Mouse (Mus musculus) retina, adult 2 months (tissue): ENCODE measurements at regions not wholly inside any gene's neighbourhood (a gene's known extent, or its start where the extent isn't known, plus 50 kb on each side); places are given as distances from the start of the nearest gene placed in this dataset.
"Not testable (repeated sequence)": the region's sequence is repeated elsewhere in the genome, so short reads cannot be mapped to it uniquely, and the experiment has no call there.

Source experiments
- DNase-seq: peaks from one replicate; pipeline ENCODE4 v3.0.0-alpha.2; 2012; ENCODE audit warnings: low read depth, low spot score

GRCm38 (mm10) chr15:53984006-53984405, 99.3 kb downstream of the Gm7489 start:
- DNase-seq: not testable (repeated sequence)

GRCm38 (mm10) chr15:53989888-53990287, 105.2 kb downstream of the Gm7489 start:
- DNase-seq: no peak

GRCm38 (mm10) chr15:53995199-53995868, 110.6 kb downstream of the Gm7489 start:
- no peak for DNase-seq

- no peak for DNase-seq
These were observed 114.0 kb downstream of the Gm7489 start for GRCm38 (mm10) chr15:53998600-53999290.

GRCm38 (mm10) chr15:54033756-54034155, 149.1 kb downstream of the Gm7489 start:
- DNase-seq: no peak

GRCm38 (mm10) chr15:54050711-54051110, 166.0 kb downstream of the Gm7489 start:
- no peak for DNase-seq

- DNase-seq: peak; percentile 16
These were observed 185.4 kb downstream of the Gm7489 start for GRCm38 (mm10) chr15:54070005-54070634.

GRCm38 (mm10) chr15:54071732-54072131, 187.0 kb downstream of the Gm7489 start:
- DNase-seq: no peak

GRCm38 (mm10) chr15:54091301-54091700, 206.6 kb downstream of the Gm7489 start:
- no peak for DNase-seq

GRCm38 (mm10) chr15:54092386-54092785, 207.7 kb downstream of the Gm7489 start:
- no peak for DNase-seq

GRCm38 (mm10) chr15:54097498-54097897, 212.8 kb downstream of the Gm7489 start:
- no peak for DNase-seq

GRCm38 (mm10) chr15:54112406-54112805, 227.7 kb downstream of the Gm7489 start:
- no peak for DNase-seq

GRCm38 (mm10) chr15:54114096-54114512, 229.4 kb downstream of the Gm7489 start:
- DNase-seq: no peak

GRCm38 (mm10) chr15:54117967-54118538, 233.3 kb downstream of the Gm7489 start:
- no peak for DNase-seq

GRCm38 (mm10) chr15:54120456-54120855, 235.8 kb downstream of the Gm7489 start:
- DNase-seq: no peak

GRCm38 (mm10) chr15:54164350-54164749, 279.6 kb downstream of the Gm7489 start:
- DNase-seq: no peak

GRCm38 (mm10) chr15:54167842-54168361, 283.2 kb downstream of the Gm7489 start:
- DNase-seq: no peak

GRCm38 (mm10) chr15:54177221-54177620, 292.5 kb downstream of the Gm7489 start:
- DNase-seq: no peak

GRCm38 (mm10) chr15:54177791-54178190, 293.1 kb downstream of the Gm7489 start:
- no peak for DNase-seq
